Mouse (Mus musculus): ENCODE results near the gene Fam217a.
"Not testable (repeated sequence)": the region's sequence is repeated elsewhere in the genome, so short reads cannot be mapped to it uniquely, and the experiment has no call there.

- TF ChIP-seq CTCF, POLR2A (IDR thresholded peaks at IDR 0.05; ENCODE audit: extremely low read depth, insufficient read depth, low read length): not testable (repeated sequence)
These were observed 62.9 kb downstream of the Fam217a start for GRCm38 (mm10) chr13:34861166-34861565.

All from cortical plate, adult 2 months (tissue).